Comparison of ENCODE assay signal across 23 mouse cellular contexts in the genomic region with DNA sequence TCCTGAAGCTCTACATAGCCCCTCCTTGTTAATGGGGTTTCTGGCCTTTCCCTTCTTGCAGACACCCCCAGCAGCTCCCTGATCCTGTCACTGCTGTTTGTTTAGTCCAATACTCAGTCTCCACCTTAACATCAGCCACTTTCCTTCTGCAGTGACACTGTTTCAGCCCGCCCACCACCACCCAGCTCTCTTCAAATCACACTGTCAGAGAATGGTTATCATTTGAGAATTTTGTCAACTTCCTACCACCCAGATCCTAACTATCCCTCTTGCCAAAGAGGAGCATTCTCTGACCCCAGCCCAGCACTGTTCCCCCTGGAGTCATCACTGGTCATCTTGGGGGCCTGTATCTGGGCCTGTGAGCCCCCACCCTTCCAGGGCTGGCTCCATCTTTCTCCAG. TPM values are rescaled to one million over a fixed set of nuclear protein-coding genes. Genes with fewer than 3 reads are reported as not detected.
"Had no signal": no experiment of that assay in that cellular context is flagged by ENCODE, and none has a peak within 500 bp of the region (broad histone marks: within the 10 kb centered on the region; RNA-seq: fewer than 3 reads in every experiment).

No protein-coding gene starts in this region.

- H3K36me3 ChIP-seq: limb, embryonic 10.5 days had no signal

- H3K4me2 ChIP-seq: limb, embryonic 13.5 days; midbrain, embryonic 11.5 days had no signal

- DNase-seq: kidney, adult 18-20 months; kidney, adult 9 months; kidney, postnatal 14 days; layer of hippocampus, adult 9-11 months; liver; midbrain, embryonic 14.5 days; thymus, adult 18-20 months; thymus, postnatal 14 days had no signal

- H3K9ac ChIP-seq: limb, embryonic 13.5 days had no signal

- H3K9me3 ChIP-seq: limb, embryonic 10.5 days; limb, embryonic 13.5 days had no signal

- H3K4me3 ChIP-seq: layer of hippocampus, adult 2 months; limb, embryonic 10.5 days; limb, embryonic 13.5 days had no signal

- H3K27ac ChIP-seq: hindbrain, postnatal 0 days; layer of hippocampus, adult 2 months; limb, embryonic 10.5 days; limb, embryonic 13.5 days had no signal

- ATAC-seq: hindbrain, postnatal 0 days; inflammation-experienced regulatory T-cells, adult 6 months; intestine, embryonic 16.5 days had no signal

RNA-seq across cellular contexts. Expression of gene Tbx2, which starts 26.6 kb away (rescaled TPM):
- polyA plus RNA-seq: inflammation-experienced regulatory T-cells, adult 6 months had no signal

RNA-seq across cellular contexts. Expression of gene Gm11444, which starts 44.4 kb away (rescaled TPM):
- polyA plus RNA-seq: hindbrain, postnatal 0 days; inflammation-experienced regulatory T-cells, adult 6 months; intestine, embryonic 16.5 days; kidney, embryonic 16.5 days; large intestine, adult 2 months; limb, embryonic 10.5 days; midbrain, embryonic 11.5 days; midbrain, embryonic 14.5 days; midbrain, postnatal 0 days; neural tube, embryonic 11.5 days; neural tube, embryonic 14.5 days; small intestine, adult 2 months; spleen, adult 2 months; stomach, embryonic 16.5 days had no signal
